Mouse (Mus musculus) heart, postnatal 10 days (tissue): ENCODE results near the gene Spats2. TPM values are rescaled to one million over a fixed set of nuclear protein-coding genes. Genes with fewer than 3 reads are reported as not detected.
"Not testable (repeated sequence)": the region's sequence is repeated elsewhere in the genome, so short reads cannot be mapped to it uniquely, and the experiment has no call there.

Experiments
- DNase-seq, 2 experiments: peaks; one replicate each; pipeline ENCODE4 v3.0.0; 2021
- intact Hi-C: fragments of 180-260 bp; cut with DNase I; formaldehyde crosslinking; loops from one replicate; pipeline ENCODE4 v1.15.1; 2025
- total RNA-seq, 2 experiments: library from RNA; stranded (reverse); gene quantifications; 2 replicates each; pipeline ENCODE4 v1.2.3; 2021

Spats2 gene
- total RNA-seq, 2 experiments from 2014 or later: 16.7 to 18.8 TPM

- intact Hi-C loops: no loop called here
- no peak for DNase-seq
Observed at GRCm38 (mm10) chr15:99221315-99221952, 95.7 kb downstream of the Spats2 start.

DNA sequence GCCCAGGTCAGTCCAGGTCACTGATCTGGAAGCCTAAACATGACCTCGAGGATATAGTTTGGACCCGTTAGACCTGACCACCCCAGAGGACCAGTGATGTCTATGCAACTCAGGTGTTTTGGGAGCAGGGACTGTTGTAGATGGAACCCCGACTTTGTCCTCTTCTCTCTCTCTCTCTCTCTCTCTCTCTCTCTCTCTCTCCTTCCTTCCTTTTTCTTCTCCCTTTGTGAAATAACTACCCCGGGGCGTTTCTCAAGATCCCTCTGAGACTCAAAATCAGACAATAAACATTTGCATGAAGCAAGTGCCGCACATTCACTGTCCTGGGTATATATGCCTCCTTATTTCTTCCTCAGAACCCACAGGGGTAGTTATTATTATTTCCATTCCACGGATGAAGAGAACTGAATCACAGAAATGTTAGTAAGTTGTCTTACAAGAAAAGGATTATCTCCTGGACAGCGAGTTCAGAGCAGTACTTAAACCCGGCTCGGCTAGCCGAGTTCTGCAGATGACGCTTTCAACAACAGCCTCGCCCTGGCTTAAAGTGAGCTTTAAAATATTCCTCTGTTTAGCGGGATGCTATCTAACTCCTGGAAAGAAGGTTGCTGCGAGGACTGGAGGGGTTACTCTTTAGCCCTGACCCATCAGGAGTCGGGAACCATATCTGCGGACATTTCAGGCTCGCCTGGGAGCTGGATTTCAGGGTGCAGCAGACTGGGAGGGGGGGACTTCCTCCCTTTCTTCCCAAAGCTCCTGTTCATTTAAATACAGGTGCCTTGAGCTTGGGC, 97.3 kb downstream of the Spats2 start:
- DNase-seq: no peak
- intact Hi-C loops: no loop called here

GRCm38 (mm10) chr15:99223585-99224207, 98.0 kb downstream of the Spats2 start:
- intact Hi-C loops: no loop called here
- peak; percentile 44 to 46 for DNase-seq

DNA sequence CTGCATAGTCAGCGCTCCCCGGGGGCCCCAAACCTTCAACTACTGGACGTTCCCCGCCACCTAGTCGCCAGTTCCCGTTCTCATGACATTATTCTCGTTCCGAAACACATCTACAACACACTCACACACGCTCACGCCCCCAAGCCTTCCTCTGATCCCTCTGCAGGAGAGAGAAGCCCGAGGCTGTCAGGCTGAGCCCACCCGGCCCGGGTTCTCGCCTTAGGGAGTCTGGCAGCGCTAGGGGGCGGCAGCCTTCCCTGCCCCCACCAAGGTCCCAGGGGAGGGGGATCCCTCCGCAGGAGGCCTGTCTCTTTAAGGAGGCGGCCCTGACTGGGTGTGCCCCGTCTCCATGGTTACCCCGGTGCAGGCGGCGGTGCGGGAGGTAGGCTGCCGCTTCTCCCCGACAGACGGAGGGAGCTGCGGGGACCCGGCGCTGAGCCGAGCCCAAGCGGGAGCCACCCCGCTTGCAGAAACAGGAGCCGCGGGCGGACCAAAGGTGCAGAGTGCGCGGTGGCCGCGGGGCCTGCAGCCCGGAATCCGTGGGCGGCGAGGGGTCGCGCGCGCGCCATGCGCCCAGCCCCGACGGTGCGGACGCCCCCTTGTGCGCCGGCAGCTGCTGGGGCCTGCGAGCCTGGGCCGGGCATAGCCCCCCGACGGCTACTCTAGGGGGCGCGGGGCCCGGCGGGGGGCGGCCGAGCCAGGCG, 98.6 kb downstream of the Spats2 start, which contains the start of gene Kcnh3:
TSS of gene Kcnh3 (plus strand) at position 654 of the 704 bp plus-strand sequence.
- peak; percentile 51 to 61 for DNase-seq
- intact Hi-C loops: no loop called here

GRCm38 (mm10) chr15:99225081-99225810, 99.5 kb downstream of the Spats2 start:
- intact Hi-C loops: no loop called here
- DNase-seq: peak; percentile 14 to 32

GRCm38 (mm10) chr15:99226090-99226489, 100.4 kb downstream of the Spats2 start:
- intact Hi-C loops: no loop called here

DNA sequence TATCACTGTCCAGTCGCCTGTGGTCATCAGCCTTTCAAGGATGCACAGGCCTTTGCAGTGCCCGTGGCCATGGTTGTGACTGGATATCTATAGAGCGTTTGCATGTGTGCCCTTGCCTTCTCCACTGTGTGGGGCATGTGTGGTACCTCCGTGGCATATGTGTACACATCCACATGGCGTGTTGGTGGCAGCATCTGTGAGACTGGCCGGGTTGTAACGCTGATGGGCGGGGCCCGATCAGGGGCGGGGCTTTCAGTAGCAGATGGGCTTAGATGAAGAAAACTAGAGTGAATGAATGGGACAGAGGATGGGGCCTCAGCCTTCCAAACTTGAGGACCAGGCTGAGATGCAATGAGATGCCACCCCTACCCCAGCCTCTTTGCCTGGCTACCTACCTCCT, 106.3 kb downstream of the Spats2 start:
- no peak for DNase-seq
- intact Hi-C loops: no loop called here

More at GRCm38 (mm10) chr15:99226090-99226489, 100.4 kb downstream of the Spats2 start:
- DNase-seq: no peak

GRCm38 (mm10) chr15:99233719-99234118, 108.0 kb downstream of the Spats2 start:
- intact Hi-C loops: no loop called here
- DNase-seq: no peak

GRCm38 (mm10) chr15:99234326-99235010, 108.8 kb downstream of the Spats2 start:
- DNase-seq: no peak
- intact Hi-C loops: no loop called here

- intact Hi-C loops: no loop called here
- no peak for DNase-seq
Observed at GRCm38 (mm10) chr15:99238006-99238405, 112.3 kb downstream of the Spats2 start.

DNA sequence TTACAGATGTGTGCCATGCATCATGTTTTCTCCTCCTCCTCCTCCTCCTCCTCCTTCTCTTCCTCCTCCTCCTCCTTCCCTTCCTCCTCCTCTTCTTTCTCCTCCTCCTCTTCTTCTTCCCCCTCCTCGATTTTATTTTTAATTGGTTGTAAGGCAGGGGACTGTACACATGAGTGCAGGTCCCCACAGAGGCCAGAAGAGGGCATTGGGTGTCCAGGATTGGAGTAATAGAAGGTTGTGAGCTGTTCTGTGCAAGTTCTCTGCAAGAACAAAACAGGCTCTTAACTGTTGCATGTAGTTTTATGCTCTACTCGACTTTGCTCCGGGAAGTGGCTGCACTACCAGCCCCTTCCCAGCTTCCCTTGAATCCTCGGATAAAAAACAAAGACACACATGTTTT, 114.4 kb downstream of the Spats2 start:
- intact Hi-C loops: no loop called here

DNA sequence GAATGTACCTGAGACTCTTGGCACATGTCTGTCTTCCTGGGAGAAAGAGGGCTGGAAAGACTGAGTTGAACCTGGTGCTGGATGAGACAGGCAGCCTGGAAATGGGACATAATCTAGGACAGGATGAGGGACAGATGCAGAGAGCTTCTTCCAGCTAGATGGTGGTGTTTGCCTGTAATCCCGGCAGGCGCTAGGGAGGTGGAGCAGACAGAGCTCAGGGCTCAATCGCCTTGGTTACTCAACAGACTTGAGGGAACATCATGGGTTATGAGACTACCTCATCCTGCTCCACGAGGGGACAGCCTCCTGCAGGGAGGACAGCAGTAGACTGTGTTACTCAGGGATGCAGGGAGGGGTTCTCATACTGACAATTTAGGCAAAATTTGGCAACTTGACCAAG, 115.5 kb downstream of the Spats2 start:
- DNase-seq: no peak
- intact Hi-C loops: no loop called here

More for the DNA sequence above, 114.4 kb downstream of the Spats2 start:
- no peak for DNase-seq

- intact Hi-C loops: no loop called here
- no peak for DNase-seq
Observed at GRCm38 (mm10) chr15:99242045-99242444, 116.3 kb downstream of the Spats2 start.

DNA sequence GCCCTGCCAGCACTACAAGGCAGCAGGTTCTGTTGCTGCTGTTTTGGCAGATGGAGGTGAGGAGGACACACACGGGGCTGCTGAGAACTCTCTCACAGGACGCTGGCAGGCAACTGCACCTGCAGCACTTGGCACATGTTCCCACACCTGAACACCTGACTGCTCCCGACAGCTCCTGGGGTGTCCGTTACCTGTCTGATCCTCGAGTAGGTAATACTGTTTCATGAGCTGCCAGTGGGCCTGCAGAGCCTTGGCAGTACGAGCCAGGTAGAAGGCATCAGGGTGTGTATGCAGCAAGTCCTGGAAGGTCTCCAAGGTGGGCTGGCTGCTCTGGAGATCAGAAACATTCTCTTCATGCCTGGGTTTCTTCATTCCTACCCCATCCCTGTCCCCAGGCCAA, 121.0 kb downstream of the Spats2 start:
- DNase-seq: peak in 1 of 2 experiments; percentile 22
- intact Hi-C loops: not testable (repeated sequence)

DNA sequence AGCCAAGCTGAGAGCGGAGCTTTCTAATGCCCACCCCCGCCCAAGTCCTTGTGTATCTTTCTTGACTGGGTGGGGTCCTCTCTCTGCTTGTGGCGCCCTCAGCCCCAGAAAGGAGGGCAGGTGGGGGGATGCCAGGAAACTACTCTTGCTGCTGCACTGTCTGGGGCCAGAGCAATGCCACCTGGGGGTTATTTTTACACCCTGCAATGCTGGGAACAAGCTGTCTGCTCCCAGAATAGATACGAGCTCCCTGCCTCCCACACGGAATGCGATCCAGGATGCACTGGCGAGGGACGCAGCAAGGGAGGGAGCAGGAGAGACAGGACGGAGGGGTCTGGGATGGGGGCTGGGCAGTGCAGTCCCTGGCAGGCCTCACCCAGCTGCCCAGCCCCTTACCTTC, 123.3 kb downstream of the Spats2 start:
- peak; percentile 70 to 82 for DNase-seq
- intact Hi-C loops: no loop called here

DNA sequence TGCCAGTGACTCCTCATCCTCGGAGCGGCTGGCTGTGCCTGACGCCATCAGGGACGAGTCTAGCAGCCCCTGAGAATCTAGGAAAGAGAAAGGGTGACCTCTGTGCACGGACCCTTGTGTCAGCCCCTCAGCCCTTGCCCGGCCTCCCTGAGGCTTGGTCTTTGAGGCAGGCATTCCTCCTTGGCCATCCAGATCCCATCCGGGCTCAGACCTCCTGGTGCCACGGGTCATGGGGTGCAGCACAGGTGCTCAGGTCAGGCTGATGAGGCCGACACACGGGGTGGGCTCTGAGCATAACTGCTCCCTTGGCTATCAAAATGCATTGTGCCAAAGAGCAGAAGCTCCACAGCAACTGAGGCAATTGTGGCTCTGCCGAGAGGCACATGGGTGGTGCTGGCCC, 124.2 kb downstream of the Spats2 start:
- no peak for DNase-seq
- intact Hi-C loops: no loop called here

DNA sequence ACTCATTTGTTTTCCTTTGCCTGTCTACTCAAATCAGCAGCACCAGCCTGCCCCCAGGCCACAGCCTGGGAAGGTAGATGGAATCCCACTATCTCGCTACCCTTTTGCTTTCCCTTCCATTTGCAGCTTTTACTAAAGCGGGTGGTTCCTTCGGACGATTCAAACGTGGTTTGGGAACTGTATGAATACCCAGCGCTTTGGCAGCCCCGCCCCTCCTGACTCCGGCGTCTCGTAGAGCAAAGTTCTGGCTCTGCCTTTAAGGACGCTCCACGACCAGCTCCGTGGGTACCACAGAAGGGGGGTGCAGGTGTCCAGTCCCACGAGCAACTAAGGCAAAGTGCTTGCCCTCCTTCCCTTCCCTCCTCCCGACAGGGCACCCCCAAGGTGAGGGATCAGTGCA, 125.4 kb downstream of the Spats2 start:
- DNase-seq: peak; percentile 41 to 48
- intact Hi-C loops: not testable (repeated sequence)

GRCm38 (mm10) chr15:99251626-99252380, 126.1 kb downstream of the Spats2 start, which contains the start of gene Mcrs1:
Gene Mcrs1, minus strand, starts transcription at chr15:99251961.
- peak; percentile 99 for DNase-seq
- intact Hi-C loops: no loop called here
